Mouse (Mus musculus): ENCODE measurements around the gene Klhdc9. TPM values are rescaled to one million over a fixed set of nuclear protein-coding genes. Genes with fewer than 3 reads are reported as not detected.
A peak's percentile ranks its signal among the peaks of the same experiment; 100 is the strongest.

Gene Klhdc9
- polyA plus RNA-seq, 1 experiment from 2014 or later, result 4.6 TPM

DNA sequence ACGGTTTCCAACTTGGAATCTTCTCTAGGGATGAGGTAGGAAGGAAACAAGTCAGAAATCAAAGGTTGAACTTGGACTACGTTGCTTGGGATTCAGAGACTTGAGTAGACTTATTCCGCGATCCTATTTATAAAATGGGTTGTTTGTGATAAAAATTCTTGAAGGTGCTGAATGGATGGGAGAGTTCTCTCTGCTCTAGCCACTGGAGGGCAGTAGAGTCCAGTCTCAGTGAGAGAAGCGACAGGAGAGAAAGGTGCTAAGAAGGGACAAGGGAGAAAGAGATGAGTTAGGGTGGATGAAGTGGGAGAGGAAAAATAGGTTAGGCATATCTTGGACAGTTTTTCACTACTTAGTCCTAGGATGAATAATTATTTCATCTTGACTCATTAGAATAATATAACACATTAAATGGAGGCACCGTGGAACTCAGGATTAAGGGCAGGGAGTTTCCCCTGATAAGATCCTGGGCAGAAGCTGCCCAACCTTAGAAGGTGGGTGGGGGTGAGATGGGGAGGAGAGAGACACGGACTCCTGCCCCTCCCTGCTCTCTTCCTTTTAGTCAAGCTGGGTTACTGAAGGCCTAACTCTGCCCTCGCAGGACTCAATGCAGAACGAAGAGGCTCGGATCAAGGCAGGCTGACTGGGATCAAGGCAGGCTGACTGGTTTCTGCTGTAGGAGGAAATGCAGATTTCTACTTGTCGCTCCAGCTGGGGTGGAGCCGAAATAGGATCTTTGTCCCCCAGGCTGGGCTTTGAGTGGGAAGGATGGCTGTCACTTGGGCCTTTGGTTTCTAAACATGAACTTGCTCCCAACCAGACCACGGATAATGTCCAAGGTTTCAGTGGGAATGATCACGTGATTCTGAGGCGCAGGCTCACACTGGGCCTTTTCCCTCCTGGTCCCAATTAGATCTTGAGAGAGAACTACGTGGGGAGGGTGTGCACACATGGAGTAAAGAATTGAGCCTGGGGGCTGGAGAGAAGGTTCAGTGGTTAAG lies 807 bp upstream of the Klhdc9 start:
- Histone ChIP-seq H3K4me2 (ENCODE audit: low read length) (peak overlapping the region; percentile 78), H3K4me1 (ENCODE audit: control insufficient read depth, insufficient read depth, low read length) (peaks cover 13% of the 10 kb centered on the region), H3K27me3 (ENCODE audit: control insufficient read depth, insufficient read depth, low read depth, low read length) (no peaks in the 10 kb centered on the region), H3K9ac (ENCODE audit: low read depth, low read length) (peak overlapping the region; percentile 76), H3K4me3 (ENCODE audit: low read depth, low read length) (peak overlapping the region; percentile 48), H3K9me3 (replicated peaks; ENCODE audit: control insufficient read depth, low read length, poor library complexity, severe bottlenecking) (peaks cover 2% of the 10 kb centered on the region; the same call in 1 of the 2 replicates), H3K27ac (ENCODE audit: low read length) (peak overlapping the region; percentile 89), H3K36me3 (ENCODE audit: control insufficient read depth, insufficient read depth, low read length) (peaks cover 6% of the 10 kb centered on the region)
- 30% methylated on average over 16 of the region's 16 CpGs for WGBS
- ATAC-seq, result peak; percentile 83

DNA sequence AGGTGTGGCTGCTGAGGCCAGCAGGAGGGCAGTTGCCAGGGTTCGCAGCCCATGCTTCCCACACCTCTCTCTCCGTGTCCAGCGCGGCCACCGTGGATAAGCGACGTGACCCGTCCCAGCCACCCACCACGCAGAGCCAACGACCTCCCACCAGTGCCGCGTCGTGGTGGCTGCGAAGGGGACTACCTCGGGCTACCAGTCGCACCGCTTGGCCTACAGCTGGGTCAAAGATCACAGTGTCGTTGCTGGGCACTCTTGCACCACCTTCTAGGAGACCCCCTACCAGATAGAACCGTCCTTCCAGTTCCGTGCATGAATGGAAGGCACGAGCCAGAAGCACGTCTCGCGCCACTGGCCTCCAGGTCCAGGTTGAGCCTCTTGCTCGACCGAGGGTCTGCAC lies 345 bp downstream of the Klhdc9 start:
- Histone ChIP-seq H3K9ac (ENCODE audit: low read depth, low read length) (peak overlapping the region; percentile 76), H3K9me3 (replicated peaks; ENCODE audit: control insufficient read depth, low read length, poor library complexity, severe bottlenecking) (peaks cover 4% of the 10 kb centered on the region; the same call in 1 of the 2 replicates), H3K4me1 (ENCODE audit: control insufficient read depth, insufficient read depth, low read length) (peaks cover 13% of the 10 kb centered on the region), H3K4me3 (ENCODE audit: low read depth, low read length) (peak overlapping the region; percentile 48), H3K4me2 (ENCODE audit: low read length) (peak overlapping the region; percentile 78), H3K27ac (ENCODE audit: low read length) (peak overlapping the region; percentile 89), H3K27me3 (ENCODE audit: control insufficient read depth, insufficient read depth, low read depth, low read length) (no peaks in the 10 kb centered on the region), H3K36me3 (ENCODE audit: control insufficient read depth, insufficient read depth, low read length) (peaks cover 7% of the 10 kb centered on the region)
- 2% methylated on average over 26 of the region's 26 CpGs for WGBS
- no peak; the same call in 1 of the 2 replicates for ATAC-seq

DNA sequence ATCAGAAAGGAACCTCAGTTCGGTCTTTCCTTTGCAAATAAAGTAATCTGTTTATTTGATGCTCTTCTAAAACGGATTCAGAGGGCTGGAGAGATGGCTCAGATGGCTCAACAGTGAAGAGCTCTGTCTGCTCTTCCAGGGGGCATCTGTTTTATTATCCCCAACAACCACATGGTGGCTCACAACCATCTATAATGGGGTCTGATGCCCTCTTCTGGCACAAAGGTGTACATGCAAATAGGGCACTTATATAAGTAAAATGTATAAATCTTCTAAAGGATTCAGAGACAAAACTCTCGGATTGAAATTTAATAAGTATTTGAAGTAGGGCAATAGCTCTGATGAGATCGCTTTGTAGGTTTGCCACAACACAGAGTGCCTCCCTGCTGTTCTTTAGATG lies 2.2 kb downstream of the Klhdc9 start:
- Histone ChIP-seq H3K4me1 (ENCODE audit: control insufficient read depth, insufficient read depth, low read length) (peaks cover 13% of the 10 kb centered on the region), H3K36me3 (ENCODE audit: control insufficient read depth, insufficient read depth, low read length) (peaks cover 7% of the 10 kb centered on the region), H3K9me3 (replicated peaks; ENCODE audit: control insufficient read depth, low read length, poor library complexity, severe bottlenecking) (peaks cover 4% of the 10 kb centered on the region; the same call in 1 of the 2 replicates), H3K27me3 (ENCODE audit: control insufficient read depth, insufficient read depth, low read depth, low read length) (no peaks in the 10 kb centered on the region), H3K4me2 (ENCODE audit: low read length) (no peak overlapping the region), H3K4me3 (ENCODE audit: low read depth, low read length) (no peak overlapping the region), H3K9ac (ENCODE audit: low read depth, low read length) (no peak overlapping the region), H3K27ac (ENCODE audit: low read length) (no peak overlapping the region)
- WGBS, result 75% methylated on average over 4 of the region's 4 CpGs
- ATAC-seq, result no peak

- no peak overlapping the region for H3K9ac ChIP-seq (ENCODE audit: low read depth, low read length)
- ATAC-seq, result no peak
- WGBS, result 94% methylated on average over 2 of the region's 2 CpGs
- H3K9me3 ChIP-seq (replicated peaks; ENCODE audit: control insufficient read depth, low read length, poor library complexity, severe bottlenecking), result peaks cover 4% of the 10 kb centered on the region; the same call in 1 of the 2 replicates
- H3K36me3 ChIP-seq (ENCODE audit: control insufficient read depth, insufficient read depth, low read length), result peaks cover 7% of the 10 kb centered on the region
- no peaks in the 10 kb centered on the region for H3K27me3 ChIP-seq (ENCODE audit: control insufficient read depth, insufficient read depth, low read depth, low read length)
- no peak overlapping the region for H3K4me2 ChIP-seq (ENCODE audit: low read length)
- H3K4me1 ChIP-seq (ENCODE audit: control insufficient read depth, insufficient read depth, low read length), result peaks cover 12% of the 10 kb centered on the region
- H3K27ac ChIP-seq (ENCODE audit: low read length), result no peak overlapping the region
- no peak overlapping the region for H3K4me3 ChIP-seq (ENCODE audit: low read depth, low read length)
Measured at GRCm38 (mm10) chr1:171356814-171357213, 3.8 kb downstream of the Klhdc9 start.

- 85% methylated on average over 5 of the region's 5 CpGs for WGBS
- ATAC-seq, result no peak
- no peak overlapping the region for H3K4me3 ChIP-seq (ENCODE audit: low read depth, low read length)
Measured at GRCm38 (mm10) chr1:171355812-171356340, 4.7 kb downstream of the Klhdc9 start.

GRCm38 (mm10) chr1:171349210-171349609 lies 11.4 kb downstream of the Klhdc9 start:
- peaks cover 27% of the 10 kb centered on the region for H3K4me1 ChIP-seq (ENCODE audit: control insufficient read depth, insufficient read depth, low read length)
- H3K27me3 ChIP-seq (ENCODE audit: control insufficient read depth, insufficient read depth, low read depth, low read length), result no peaks in the 10 kb centered on the region
- no peak overlapping the region for H3K4me2 ChIP-seq (ENCODE audit: low read length)
- WGBS, result 96% methylated on average over 2 of the region's 2 CpGs
- peaks cover 5% of the 10 kb centered on the region for H3K9me3 ChIP-seq (replicated peaks; ENCODE audit: control insufficient read depth, low read length, poor library complexity, severe bottlenecking)
- H3K9ac ChIP-seq (ENCODE audit: low read depth, low read length), result no peak overlapping the region
- H3K4me3 ChIP-seq (ENCODE audit: low read depth, low read length), result no peak overlapping the region
- no peaks in the 10 kb centered on the region for H3K36me3 ChIP-seq (ENCODE audit: control insufficient read depth, insufficient read depth, low read length)
- ATAC-seq, result no peak
- no peak overlapping the region for H3K27ac ChIP-seq (ENCODE audit: low read length)

More at GRCm38 (mm10) chr1:171355812-171356340, 4.7 kb downstream of the Klhdc9 start:
- Histone ChIP-seq H3K9ac (ENCODE audit: low read depth, low read length) (no peak overlapping the region), H3K4me2 (ENCODE audit: low read length) (no peak overlapping the region), H3K27me3 (ENCODE audit: control insufficient read depth, insufficient read depth, low read depth, low read length) (no peaks in the 10 kb centered on the region), H3K4me1 (ENCODE audit: control insufficient read depth, insufficient read depth, low read length) (peaks cover 8% of the 10 kb centered on the region), H3K9me3 (replicated peaks; ENCODE audit: control insufficient read depth, low read length, poor library complexity, severe bottlenecking) (peaks cover 4% of the 10 kb centered on the region; the same call in 1 of the 2 replicates), H3K27ac (ENCODE audit: low read length) (no peak overlapping the region), H3K36me3 (ENCODE audit: control insufficient read depth, insufficient read depth, low read length) (peaks cover 7% of the 10 kb centered on the region)

DNA sequence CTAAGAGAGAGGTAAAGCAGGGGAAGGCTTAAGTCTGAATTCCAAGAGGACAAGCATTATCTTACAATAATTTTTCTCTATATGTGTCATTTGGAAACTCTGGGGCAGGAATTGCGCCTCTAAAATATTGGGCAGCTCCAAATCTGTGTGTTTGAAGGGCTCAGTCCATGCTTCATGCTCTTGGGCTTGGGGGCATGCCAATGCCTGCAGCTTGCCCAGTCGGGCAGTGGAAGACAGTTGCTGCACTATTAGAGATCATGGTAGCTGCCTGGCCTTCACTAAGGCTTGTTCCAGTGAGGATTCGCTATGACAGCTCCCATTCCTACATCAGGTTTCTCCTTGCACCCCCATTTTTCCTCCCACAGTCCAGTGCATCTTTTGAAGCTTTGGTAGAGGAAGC lies 11.9 kb downstream of the Klhdc9 start:
- ATAC-seq, result no peak

GRCm38 (mm10) chr1:171346095-171346450 lies 14.5 kb downstream of the Klhdc9 start:
- Histone ChIP-seq H3K4me1 (ENCODE audit: control insufficient read depth, insufficient read depth, low read length) (peaks cover 32% of the 10 kb centered on the region), H3K27me3 (ENCODE audit: control insufficient read depth, insufficient read depth, low read depth, low read length) (no peaks in the 10 kb centered on the region), H3K9me3 (replicated peaks; ENCODE audit: control insufficient read depth, low read length, poor library complexity, severe bottlenecking) (peaks cover 5% of the 10 kb centered on the region), H3K4me2 (ENCODE audit: low read length) (peak overlapping the region; percentile 75), H3K4me3 (ENCODE audit: low read depth, low read length) (peak overlapping the region; percentile 84), H3K9ac (ENCODE audit: low read depth, low read length) (peak overlapping the region; percentile 84), H3K27ac (ENCODE audit: low read length) (peak overlapping the region; percentile 72), H3K36me3 (ENCODE audit: control insufficient read depth, insufficient read depth, low read length) (peaks cover 9% of the 10 kb centered on the region)
- peak; percentile 3; the same call in 1 of the 2 replicates for ATAC-seq
- 2% methylated on average over 14 of the region's 14 CpGs for WGBS

More for the DNA sequence above, 11.9 kb downstream of the Klhdc9 start:
- peaks cover 5% of the 10 kb centered on the region for H3K9me3 ChIP-seq (replicated peaks; ENCODE audit: control insufficient read depth, low read length, poor library complexity, severe bottlenecking)
- H3K36me3 ChIP-seq (ENCODE audit: control insufficient read depth, insufficient read depth, low read length), result no peaks in the 10 kb centered on the region
- H3K4me3 ChIP-seq (ENCODE audit: low read depth, low read length), result no peak overlapping the region
- no peak overlapping the region for H3K4me2 ChIP-seq (ENCODE audit: low read length)
- 88% methylated on average over 3 of the region's 3 CpGs for WGBS
- H3K27me3 ChIP-seq (ENCODE audit: control insufficient read depth, insufficient read depth, low read depth, low read length), result no peaks in the 10 kb centered on the region
- H3K9ac ChIP-seq (ENCODE audit: low read depth, low read length), result no peak overlapping the region
- H3K4me1 ChIP-seq (ENCODE audit: control insufficient read depth, insufficient read depth, low read length), result peaks cover 32% of the 10 kb centered on the region
- no peak overlapping the region for H3K27ac ChIP-seq (ENCODE audit: low read length)

All from midbrain, embryonic 16.5 days (tissue).